Mouse (Mus musculus): ENCODE data around the gene Lrrc49.

Gene Lrrc49

GRCm38 (mm10) chr9:60545361-60546096 lies 142.4 kb downstream of the Lrrc49 start:
- no peak for DNase-seq (ENCODE audit: low read depth, low spot score)

- no peak for DNase-seq (ENCODE audit: low read depth, low spot score)
Observed at GRCm38 (mm10) chr9:60543422-60544015, 144.4 kb downstream of the Lrrc49 start.

- no peak for DNase-seq (ENCODE audit: low read depth, low spot score)
Observed at GRCm38 (mm10) chr9:60530310-60530709, 157.6 kb downstream of the Lrrc49 start.

DNA sequence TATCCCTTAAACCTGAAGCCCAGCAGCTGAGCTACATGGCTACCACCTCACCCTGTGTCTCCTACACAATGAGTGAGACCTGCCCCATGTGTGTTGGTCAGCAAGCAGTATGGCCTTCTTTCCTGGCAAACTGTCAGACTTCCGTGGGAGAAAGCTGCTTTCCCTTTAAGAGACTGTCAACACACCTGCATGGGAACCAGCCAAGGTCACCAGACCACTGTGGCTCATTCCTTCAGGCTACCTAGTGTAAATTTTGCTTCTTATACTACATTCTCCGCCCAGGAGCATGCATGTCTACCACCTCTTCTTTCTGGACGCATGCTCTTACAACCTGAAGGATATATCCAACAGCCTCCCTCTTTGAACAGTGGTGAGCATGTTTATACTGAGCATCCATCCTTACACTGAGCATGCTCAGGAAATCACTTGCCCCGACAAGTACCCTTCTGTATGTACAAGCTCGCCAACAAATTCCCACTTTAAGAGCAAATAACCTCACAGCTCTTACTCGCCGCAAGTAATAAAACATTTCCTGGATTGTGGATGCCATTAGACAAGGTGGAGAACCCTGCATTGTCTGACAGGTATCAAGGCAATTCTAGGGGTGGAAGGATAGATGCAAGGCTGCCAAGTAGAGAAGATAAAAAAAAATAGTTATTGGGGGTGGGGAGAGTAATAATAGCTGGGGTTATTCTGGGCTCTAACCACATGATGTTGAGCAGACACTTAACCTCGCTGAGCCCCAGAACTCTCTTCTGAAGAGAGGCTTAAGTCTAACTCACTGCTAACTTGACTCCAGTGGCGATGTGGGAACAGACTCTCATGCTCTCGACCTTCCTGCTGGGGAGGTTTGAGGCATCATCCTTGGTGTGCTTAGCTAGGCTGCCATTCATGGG lies 158.4 kb downstream of the Lrrc49 start:
- no peak for DNase-seq (ENCODE audit: low read depth, low spot score)

GRCm38 (mm10) chr9:60528269-60528668 lies 159.7 kb downstream of the Lrrc49 start:
- DNase-seq (ENCODE audit: low read depth, low spot score) = no peak

DNA sequence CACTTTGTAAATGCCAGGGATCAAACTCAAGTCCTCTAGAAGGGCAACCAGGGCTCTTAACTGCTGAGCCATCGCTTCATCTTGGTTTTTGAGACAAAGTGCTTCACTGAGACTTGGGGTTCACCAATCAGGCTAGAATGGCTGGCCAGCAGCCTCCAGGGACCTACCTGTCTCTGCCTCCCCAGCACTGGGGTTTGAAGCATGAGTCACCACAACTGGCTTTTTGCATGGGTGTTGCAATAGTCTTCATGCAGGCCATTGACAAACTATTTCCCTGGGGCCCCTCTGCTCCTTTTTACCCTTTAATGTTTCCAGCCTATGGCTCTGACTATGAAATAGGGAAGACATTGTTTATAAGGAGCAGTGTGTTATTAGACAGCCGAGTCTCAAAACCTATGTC lies 160.1 kb downstream of the Lrrc49 start:
- no peak for DNase-seq (ENCODE audit: low read depth, low spot score)

GRCm38 (mm10) chr9:60527051-60527450 lies 160.9 kb downstream of the Lrrc49 start:
- DNase-seq (ENCODE audit: low read depth, low spot score) = no peak

- DNase-seq (ENCODE audit: low read depth, low spot score) = no peak
Observed at GRCm38 (mm10) chr9:60526195-60526594, 161.8 kb downstream of the Lrrc49 start.

DNA sequence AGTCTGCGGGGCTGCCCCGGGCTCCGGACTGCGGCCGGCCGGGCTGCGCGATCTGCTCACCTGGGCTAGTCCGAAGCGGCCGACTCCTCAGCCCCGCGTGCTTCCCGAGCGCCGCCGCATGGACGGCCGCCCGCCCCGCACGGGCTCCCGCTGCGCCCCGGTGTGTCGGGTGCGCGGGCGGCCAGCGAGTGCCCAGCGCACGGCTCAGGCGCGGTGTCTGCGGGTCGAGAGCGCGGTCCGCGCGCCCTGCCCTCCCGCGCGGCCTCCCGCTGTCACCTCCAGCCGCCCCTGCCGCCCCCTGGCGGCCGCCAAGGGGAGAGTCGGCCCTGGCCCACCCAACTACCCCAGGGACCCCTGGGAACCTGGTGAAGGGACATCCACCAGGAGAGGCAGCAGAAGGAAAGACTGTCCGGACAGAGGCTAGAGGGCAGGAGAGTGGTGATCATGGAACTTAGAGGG lies 166.1 kb downstream of the Lrrc49 start, which contains the start of gene Thsd4:
Gene Thsd4, minus strand, starts transcription at position 241 of the 459 bp plus-strand sequence.
- DNase-seq (ENCODE audit: low read depth, low spot score) = no peak

DNA sequence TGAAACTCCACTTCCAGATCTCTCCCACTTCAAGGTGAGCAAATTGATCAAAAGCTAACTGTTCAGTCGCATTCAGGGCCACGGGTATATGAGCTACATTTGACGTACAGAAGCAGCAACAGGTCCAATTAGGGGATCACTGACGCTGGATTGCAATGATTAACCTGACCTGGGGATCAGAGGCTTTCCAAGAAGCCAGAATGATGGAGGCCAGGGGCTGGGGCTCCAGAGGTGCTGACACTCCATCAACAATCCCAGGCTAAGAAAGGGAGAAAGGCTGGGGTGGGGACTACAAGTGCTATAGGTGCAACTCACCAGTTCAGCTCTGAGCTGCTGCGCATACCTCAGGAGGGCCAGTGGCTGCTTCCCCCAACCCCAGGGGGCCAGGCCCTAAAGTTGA lies 166.8 kb downstream of the Lrrc49 start:
- no peak for DNase-seq (ENCODE audit: low read depth, low spot score)

GRCm38 (mm10) chr9:60519601-60520000 lies 168.4 kb downstream of the Lrrc49 start:
- DNase-seq (ENCODE audit: low read depth, low spot score) = no peak

All from embryo, embryonic 11.5 days (tissue).